Mouse (Mus musculus) embryonic facial prominence, embryonic 11.5 days (tissue): ENCODE results near the gene Olfr1359. TPM values are rescaled to one million over a fixed set of nuclear protein-coding genes. Genes with fewer than 3 reads are reported as not detected.
"Not testable (repeated sequence)": the region's sequence is repeated elsewhere in the genome, so short reads cannot be mapped to it uniquely, and the experiment has no call there.

Experiments
- ATAC-seq: fragments of 200-750 bp; cut with Nextera tagmentation; replicated peaks from 2 replicates; pipeline ENCODE4 v1.8.0; 2017; ENCODE audit warnings: low read depth; ENCODE audit not compliant: insufficient number of reproducible peaks, low FRiP score, low TSS enrichment
- DNase-seq: peaks from one replicate; pipeline ENCODE4 v3.0.0-alpha.2; 2015; ENCODE audit warnings: low spot score
- H3K27ac ChIP-seq: fragments of 300-500 bp; sonication (generic); replicated peaks from 2 replicates; pipeline ENCODE4 v1.5.1; 2014; ENCODE audit warnings: mild to moderate bottlenecking, low read depth, low read length, control low read depth
- H3K27me3 ChIP-seq: fragments of 300-500 bp; sonication (generic); 2 replicates; pipeline ENCODE4 v1.6.1; 2014; ENCODE audit warnings: mild to moderate bottlenecking, low read length, moderate library complexity, mixed read lengths; ENCODE audit not compliant: control insufficient read depth, insufficient read depth
- H3K36me3 ChIP-seq: fragments of 300-500 bp; sonication (generic); replicated peaks from 2 replicates; pipeline ENCODE4 v1.6.1; 2014; ENCODE audit warnings: low read depth, mild to moderate bottlenecking, low read length, moderate library complexity, mixed read lengths; ENCODE audit not compliant: control insufficient read depth, insufficient read depth
- H3K4me1 ChIP-seq: fragments of 300-500 bp; sonication (generic); 2 replicates; pipeline ENCODE4 v1.6.1; 2014; ENCODE audit warnings: low read length, mixed read lengths; ENCODE audit not compliant: control insufficient read depth, insufficient read depth
- H3K4me2 ChIP-seq: fragments of 300-500 bp; sonication (generic); 2 replicates; pipeline ENCODE4 v1.6.1; 2014; ENCODE audit warnings: low read depth, mild to moderate bottlenecking, control low read depth, low read length, moderate library complexity
- H3K4me3 ChIP-seq: fragments of 300-500 bp; sonication (generic); 2 replicates; pipeline ENCODE4 v1.5.1; 2014; ENCODE audit warnings: low read depth, low read length, control low read depth
- H3K9ac ChIP-seq: fragments of 300-500 bp; sonication (generic); replicated peaks from 2 replicates; pipeline ENCODE4 v1.6.1; 2014; ENCODE audit warnings: mild to moderate bottlenecking, control low read depth, low read length
- H3K9me3 ChIP-seq: fragments of 300-500 bp; sonication (generic); replicated peaks from 2 replicates; pipeline ENCODE4 v1.6.1; 2016; ENCODE audit warnings: mild to moderate bottlenecking, low read length, inconsistent platforms, mixed read lengths; ENCODE audit not compliant: control insufficient read depth
- WGBS: fragments of 180-500 bp; shearing (Covaris S2); extraction: QIAGEN DNeasy Blood & Tissue Kit; methylation state at CpG from one replicate; pipeline ENCODE4 v1.1.7; 2014; 5-methylcytosine and 5-hydroxymethylcytosine counted together
- polyA plus RNA-seq: library from polyadenylated mRNA; unstranded; fragments of >200 nt; fragmentation: Nextera tagmentation; extraction: Ambion mirVana; gene quantifications from 2 replicates; pipeline ENCODE4 v1.2.1, GENCODE M21; 2014

Olfr1359 gene
- polyA plus RNA-seq, 1 experiment from 2014 or later = not detected

DNA sequence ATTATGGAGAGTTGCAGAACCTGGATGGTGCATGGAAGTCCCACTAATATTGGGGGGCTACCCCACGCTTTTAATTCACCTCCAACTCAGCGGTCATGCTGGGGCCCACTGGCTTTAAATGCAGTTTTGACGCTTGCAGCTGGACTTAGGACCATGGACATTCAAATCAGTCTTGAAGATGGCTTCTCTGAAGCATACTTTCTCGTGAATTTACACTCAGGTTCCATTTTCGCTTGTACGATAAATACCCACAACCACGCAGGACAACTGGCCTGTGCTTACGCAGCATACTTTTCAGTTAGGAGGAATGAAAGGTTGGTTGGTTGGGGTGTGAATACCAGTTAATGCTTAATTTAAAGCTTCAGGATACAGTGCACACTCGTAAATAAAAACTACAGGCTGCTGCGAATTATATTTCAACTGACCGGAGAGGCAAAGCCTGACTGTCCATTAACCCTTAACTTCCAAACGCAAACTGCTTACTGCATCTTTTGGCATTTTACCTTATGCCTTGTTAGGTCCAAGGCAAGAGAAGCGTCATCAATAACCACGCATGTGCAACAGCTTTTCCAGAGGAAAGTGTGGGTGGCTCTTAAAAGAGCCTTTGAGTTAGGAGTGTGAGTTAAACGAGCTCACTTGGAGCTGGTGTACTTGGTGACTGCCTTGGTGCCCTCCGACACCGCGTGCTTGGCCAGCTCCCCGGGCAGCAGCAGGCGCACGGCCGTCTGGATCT, 17.4 kb downstream of the Olfr1359 start:
- H3K4me2 ChIP-seq = peak overlapping the region; percentile 70
- no peaks in the 10 kb centered on the region for H3K9me3 ChIP-seq
- H3K9ac ChIP-seq = peak overlapping the region; percentile 73
- DNase-seq (peak; percentile 58), ATAC-seq (no peak)
- 1% methylated on average over 21 of the region's 22 CpGs for WGBS
- H3K27me3 ChIP-seq = no peaks in the 10 kb centered on the region
- H3K4me3 ChIP-seq = peak overlapping the region; percentile 50
- H3K36me3 ChIP-seq = no peaks in the 10 kb centered on the region
- no peaks in the 10 kb centered on the region for H3K4me1 ChIP-seq
- H3K27ac ChIP-seq = peak overlapping the region; percentile 86

DNA sequence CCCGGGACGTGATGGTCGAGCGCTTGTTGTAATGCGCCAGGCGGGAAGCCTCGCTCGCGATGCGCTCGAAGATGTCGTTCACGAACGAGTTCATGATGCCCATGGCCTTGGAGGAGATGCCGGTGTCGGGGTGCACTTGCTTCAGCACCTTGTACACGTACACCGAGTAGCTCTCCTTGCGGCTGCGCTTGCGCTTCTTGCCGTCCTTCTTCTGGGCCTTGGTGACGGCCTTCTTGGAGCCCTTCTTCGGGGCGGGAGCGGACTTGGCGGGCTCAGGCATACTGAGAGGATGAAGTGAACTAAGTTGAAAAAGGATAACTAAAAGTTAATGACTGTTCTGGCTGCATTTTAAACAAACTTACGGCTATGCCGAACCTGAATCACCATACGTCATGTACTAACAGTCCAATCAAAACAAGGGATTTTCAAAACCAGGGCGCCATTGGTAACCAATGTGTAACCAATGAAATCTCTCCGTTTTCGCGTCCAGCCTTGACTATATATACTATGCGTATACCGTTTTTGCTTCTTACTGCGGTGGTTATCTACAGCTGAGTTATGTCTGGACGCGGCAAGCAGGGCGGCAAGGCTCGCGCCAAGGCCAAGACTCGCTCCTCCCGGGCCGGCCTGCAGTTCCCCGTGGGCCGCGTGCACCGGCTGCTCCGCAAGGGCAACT, 18.1 kb downstream of the Olfr1359 start, which contains the start of the genes Hist1h2bl and Hist1h2ai:
Gene Hist1h2bl, minus strand, starts transcription at position 280 of the 676 bp plus-strand sequence.
Gene Hist1h2ai, plus strand, starts transcription at position 559 of the 676 bp plus-strand sequence.
- WGBS = 0% methylated on average over 23 of the region's 50 CpGs
- H3K27ac ChIP-seq = peak within 1 kb of the TSS; percentile 96
- H3K36me3 ChIP-seq, H3K27me3 ChIP-seq, H3K9me3 ChIP-seq, H3K4me1 ChIP-seq: not testable (repeated sequence)
- DNase-seq = peak; percentile 96
- peak within 1 kb of the TSS; percentile 85 for H3K9ac ChIP-seq
- H3K4me3 ChIP-seq = peak within 1 kb of the TSS; percentile 50
- H3K4me2 ChIP-seq = peak within 1 kb of the TSS; percentile 82
- ATAC-seq = peak; percentile 90

DNA sequence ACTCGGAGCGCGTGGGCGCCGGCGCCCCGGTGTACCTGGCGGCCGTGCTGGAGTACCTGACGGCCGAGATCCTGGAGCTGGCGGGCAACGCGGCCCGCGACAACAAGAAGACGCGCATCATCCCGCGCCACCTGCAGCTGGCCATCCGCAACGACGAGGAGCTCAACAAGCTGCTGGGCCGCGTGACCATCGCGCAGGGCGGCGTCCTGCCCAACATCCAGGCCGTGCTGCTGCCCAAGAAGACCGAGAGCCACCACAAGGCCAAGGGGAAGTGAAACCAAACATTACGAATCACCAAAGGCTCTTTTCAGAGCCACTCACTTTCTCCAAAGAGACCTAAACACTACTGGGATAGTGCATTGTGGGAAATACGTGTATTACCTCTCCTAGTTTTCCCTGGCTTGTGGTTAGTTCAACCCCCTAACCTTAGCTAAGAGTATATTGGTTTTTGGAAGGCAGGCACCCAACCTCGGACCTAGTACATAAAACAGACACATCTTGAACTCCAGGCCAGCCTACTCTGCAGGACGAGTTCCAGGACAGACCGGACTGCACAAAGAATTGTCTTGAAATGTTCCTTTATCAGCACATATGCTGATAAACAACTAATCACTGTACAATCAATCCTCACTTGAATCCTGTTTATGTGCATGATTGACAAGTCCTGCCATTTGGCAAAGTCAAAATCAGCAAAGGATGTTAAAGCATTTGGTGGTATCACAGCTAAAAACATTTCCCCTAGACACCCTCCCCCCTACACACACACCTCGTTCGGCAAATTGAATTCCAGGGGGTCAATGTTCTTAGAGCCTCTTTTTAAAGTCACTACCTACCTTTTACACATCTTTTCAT, 18.9 kb downstream of the Olfr1359 start:
- not testable (repeated sequence) for H3K36me3 ChIP-seq, H3K27me3 ChIP-seq, H3K4me1 ChIP-seq, H3K9me3 ChIP-seq
- peak overlapping the region; percentile 50 for H3K4me3 ChIP-seq
- ATAC-seq (peak; percentile 3), DNase-seq (peak; percentile 71)
- under 1% methylated on average over 9 of the region's 38 CpGs for WGBS
- peak overlapping the region; percentile 85 for H3K9ac ChIP-seq
- H3K27ac ChIP-seq = peak overlapping the region; percentile 96
- H3K4me2 ChIP-seq = peak overlapping the region; percentile 82

DNA sequence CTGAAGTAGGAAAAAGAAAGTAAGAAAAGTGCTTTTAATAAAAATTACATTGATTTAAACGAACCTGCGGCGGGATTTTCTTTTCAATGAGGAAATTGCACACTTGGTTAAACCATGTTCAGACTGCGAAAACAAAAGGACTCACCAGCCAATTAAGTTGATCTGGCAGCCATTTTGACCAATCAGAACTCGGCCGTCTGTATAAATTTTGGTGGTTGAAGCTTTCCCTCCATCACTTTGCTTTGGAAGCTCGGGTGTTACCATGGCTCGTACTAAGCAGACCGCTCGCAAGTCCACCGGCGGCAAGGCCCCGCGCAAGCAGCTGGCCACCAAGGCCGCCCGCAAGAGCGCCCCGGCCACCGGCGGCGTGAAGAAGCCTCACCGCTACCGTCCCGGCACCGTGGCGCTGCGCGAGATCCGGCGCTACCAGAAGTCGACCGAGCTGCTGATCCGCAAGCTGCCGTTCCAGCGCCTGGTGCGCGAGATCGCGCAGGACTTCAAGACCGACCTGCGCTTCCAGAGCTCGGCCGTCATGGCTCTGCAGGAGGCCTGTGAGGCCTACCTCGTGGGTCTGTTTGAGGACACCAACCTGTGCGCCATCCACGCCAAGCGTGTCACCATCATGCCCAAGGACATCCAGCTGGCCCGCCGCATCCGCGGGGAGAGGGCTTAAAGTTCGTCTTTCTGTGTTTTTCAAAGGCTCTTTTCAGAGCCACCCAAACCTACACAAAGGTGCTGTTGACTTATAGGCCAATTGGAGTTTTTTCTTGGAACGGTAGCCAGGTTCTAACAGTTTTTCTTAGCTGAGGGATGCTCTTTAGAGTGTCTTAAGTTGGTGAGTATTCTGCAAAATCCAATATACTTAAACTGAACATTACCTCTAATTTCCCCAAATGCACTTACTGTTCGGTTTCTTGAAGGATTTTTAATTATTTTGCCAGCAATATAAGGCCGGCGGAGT, 19.8 kb downstream of the Olfr1359 start, which contains the start of gene Hist1h3h:
Gene Hist1h3h, plus strand, starts transcription at position 263 of the 961 bp plus-strand sequence.
- H3K36me3 ChIP-seq, H3K9me3 ChIP-seq, H3K4me1 ChIP-seq, H3K27me3 ChIP-seq: not testable (repeated sequence)
- peak within 1 kb of the TSS; percentile 85 for H3K9ac ChIP-seq
- under 1% methylated on average over 28 of the region's 56 CpGs for WGBS
- peak within 1 kb of the TSS; percentile 82 for H3K4me2 ChIP-seq
- DNase-seq = peak; percentile 94
- peak within 1 kb of the TSS; percentile 96 for H3K27ac ChIP-seq
- H3K4me3 ChIP-seq = peak within 1 kb of the TSS; percentile 50
- ATAC-seq = peak; percentile 25

DNA sequence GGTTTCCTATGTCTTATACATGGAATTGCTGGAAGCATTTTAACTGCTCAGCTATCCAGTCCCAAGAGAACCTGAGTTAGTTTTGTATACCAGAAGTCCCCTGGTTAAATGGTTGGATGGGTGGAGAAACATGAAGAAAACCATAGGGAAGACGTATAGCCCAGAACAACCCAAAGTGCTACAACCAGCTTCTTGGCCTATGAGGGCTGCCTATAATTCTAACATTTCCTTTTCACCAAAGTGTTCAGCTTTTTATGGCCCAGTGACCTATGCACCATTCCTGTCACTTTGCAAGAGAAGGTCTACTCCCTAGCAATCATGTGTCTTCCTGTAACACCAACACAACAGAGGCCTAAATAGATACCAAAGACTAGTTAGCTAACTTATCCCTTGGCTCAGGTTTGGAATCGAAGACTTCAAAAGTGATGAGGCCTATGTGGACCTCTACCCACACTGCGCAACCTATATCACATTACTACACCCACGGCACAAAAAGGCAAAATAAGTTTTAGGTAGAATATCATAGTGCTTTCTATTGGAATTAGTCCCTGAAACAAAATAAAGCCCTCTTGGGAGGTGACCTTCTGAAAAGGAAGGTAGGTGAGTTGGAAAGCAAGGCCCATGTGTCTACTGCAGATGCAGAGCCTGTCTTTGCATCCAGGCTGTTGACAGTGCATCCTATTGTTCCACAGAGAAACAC, 20.6 kb downstream of the Olfr1359 start:
- peak overlapping the region; percentile 78 for H3K9ac ChIP-seq
- H3K27me3 ChIP-seq = no peaks in the 10 kb centered on the region
- H3K9me3 ChIP-seq = no peaks in the 10 kb centered on the region
- H3K36me3 ChIP-seq = no peaks in the 10 kb centered on the region
- peak overlapping the region; percentile 50 for H3K4me3 ChIP-seq
- H3K4me1 ChIP-seq = no peaks in the 10 kb centered on the region
- WGBS = 44% methylated on average over 4 of the region's 4 CpGs
- peak overlapping the region; percentile 89 for H3K27ac ChIP-seq
- ATAC-seq (no peak), DNase-seq (peak; percentile 55)
- peak overlapping the region; percentile 70 for H3K4me2 ChIP-seq

DNA sequence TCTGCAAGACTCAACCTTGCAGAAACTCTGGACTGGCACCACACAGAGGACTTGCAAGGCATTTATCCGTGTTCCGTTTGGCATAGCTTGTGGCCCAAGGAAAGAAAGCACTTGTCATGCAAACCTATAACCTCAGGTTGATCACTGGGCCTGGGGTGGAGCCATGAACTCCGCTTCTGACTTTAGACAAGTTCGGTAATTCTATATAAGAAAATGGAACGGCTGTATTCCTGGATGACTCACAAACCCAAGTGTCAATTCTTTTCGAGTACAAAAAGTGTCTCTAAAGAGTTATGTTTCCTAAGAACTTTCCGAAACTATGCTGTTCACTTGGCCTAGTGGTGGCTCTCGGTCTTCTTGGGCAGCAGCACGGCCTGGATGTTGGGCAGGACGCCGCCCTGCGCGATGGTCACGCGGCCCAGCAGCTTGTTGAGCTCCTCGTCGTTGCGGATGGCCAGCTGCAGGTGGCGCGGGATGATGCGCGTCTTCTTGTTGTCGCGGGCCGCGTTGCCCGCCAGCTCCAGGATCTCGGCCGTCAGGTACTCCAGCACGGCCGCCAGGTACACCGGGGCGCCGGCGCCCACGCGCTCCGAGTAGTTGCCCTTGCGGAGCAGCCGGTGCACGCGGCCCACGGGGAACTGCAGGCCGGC, 23.3 kb downstream of the Olfr1359 start:
- H3K36me3 ChIP-seq, H3K4me1 ChIP-seq, ATAC-seq, H3K9me3 ChIP-seq, H3K27me3 ChIP-seq: not testable (repeated sequence)
- peak overlapping the region; percentile 71 for H3K4me2 ChIP-seq
- H3K4me3 ChIP-seq = peak overlapping the region; percentile 31
- peak overlapping the region; percentile 92 for H3K27ac ChIP-seq
- DNase-seq = peak; percentile 54
- peak overlapping the region; percentile 72 for H3K9ac ChIP-seq
- 2% methylated on average over 13 of the region's 44 CpGs for WGBS
